Mouse (Mus musculus) bone marrow macrophage, adult 2 months (primary cell): Measurements from ENCODE around the gene Vstm2l.

ENCODE experiments used
- CTCF ChIP-seq: IDR thresholded peaks from 2 replicates; pipeline ENCODE4 v1.5.1; 2012; ENCODE audit warnings: low read depth, mild to moderate bottlenecking, low read length, moderate library complexity
- POLR2A ChIP-seq: IDR thresholded peaks from 2 replicates; pipeline ENCODE4 v1.6.1; 2012; ENCODE audit warnings: mild to moderate bottlenecking, low read depth, low read length, borderline replicate concordance

DNA sequence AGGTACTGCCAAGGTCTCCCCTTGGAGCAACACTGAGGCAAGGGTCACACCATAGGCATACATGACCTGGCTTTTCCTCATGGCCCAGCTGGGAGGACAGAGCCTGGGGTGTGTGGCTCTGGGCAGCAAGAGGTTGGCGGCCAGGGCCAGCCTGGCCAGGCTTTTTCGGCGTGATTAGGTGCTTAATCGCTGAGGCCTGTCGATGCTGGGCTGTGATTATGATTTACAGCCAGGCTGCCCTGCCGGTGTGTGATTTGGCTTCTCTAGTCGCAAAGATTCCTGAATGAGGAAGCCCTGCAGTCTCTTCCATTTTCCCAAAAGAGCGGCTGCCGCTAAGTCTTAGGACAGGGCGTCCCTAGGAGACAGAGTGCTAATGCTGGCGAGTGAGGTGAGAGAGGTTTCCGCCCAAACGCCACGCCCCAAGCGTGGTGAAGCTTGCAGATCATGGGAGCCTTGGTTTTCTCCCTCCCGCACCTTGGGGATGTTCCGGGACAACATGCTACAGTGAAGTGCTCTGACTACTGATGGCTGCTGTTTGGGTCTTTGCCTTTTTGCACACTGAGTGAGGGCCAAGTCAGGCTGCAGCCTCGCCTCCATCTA, 26.2 kb downstream of the Vstm2l start:
- TF ChIP-seq CTCF (no peak), POLR2A (no peak)
